Mouse (Mus musculus) c-Kit-positive CD71-negative TER-119-negative erythroid progenitor cells, embryonic 14.5 days (primary cell): ENCODE measurements around the gene Fmo3.

Source experiments
- DNase-seq: peaks from one replicate; pipeline ENCODE4 v3.0.0-alpha.2; 2013; ENCODE audit warnings: low read depth

Fmo3 gene

DNA sequence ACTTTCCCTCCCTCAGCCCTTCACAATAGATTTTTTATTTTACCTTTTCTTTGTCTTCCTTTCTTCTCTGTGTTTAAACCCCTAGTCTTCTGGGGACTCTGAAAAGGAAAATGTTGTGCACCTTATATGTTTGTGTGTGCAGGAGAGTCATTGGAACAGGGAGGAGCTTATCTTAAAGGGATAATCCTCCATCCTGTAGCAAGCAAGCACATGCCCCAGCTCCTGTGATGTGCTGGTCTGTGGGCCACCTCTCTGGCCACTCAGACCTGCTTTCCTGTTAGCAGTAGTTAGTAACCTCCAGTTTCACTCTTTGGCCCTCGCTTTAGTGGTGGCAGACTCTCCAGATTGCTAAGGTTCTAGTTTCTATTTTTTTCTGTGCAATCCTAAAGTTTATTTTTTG, at the start of gene Fmo3:
Fmo3 (minus strand) TSS at position 101 of the 400 bp plus-strand sequence.
- no peak for DNase-seq

DNA sequence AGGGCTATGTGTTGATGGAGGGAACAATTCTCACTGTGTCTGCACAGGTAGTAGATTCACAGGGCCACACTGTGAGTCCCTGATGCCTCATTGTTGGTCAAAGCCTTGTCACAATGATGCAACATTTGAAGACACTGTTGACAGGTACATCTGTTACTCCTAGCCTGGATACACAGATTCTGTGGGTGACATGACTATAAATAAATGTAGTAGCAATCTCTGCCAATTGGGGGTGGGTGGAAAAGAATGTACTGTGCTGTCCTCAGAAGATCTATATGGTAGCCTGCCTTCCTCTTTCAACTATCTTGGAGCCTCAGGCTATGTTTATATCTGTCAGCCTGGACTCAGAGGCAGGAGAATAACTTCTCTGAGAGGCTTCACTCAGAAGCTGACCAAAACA, 38.7 kb upstream of the Fmo3 start:
- no peak for DNase-seq

DNA sequence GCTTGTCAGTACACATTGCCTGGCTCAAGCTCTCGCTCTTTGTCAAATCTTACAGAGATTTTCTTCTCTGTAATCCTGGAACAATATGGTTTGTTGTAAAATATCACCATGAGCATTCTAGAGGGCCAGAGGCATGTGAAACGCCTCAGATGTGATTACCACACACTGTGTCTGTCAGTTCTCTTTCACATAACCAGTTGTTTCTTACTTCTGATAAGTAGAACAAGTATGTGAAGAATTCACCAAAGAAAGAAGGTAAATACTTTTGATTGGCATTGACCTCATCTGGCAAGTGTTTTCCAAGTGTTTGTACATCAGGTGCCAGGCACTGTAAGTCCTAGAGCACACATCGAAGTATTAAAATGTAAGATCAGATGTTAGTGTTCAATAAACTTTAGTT, 24.9 kb upstream of the Fmo3 start:
- no peak for DNase-seq

DNA sequence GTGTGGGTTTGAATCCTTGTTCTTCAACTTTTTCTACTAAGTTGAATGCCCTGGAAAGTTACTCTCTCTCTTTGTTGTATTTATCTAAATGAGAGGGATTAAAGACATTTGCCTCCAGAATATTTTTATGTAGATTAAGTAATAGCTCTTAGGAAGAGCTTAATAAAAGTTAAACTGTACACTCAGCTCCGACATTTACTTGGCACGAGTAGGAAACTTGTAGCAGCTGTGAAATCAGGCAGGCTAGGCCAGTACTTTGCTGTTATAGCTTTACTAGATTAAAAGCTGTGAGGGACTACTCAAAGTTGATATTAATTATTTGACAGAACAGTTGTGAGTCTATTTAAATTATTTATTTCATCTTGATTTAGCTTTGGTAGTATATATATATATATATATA, 19.2 kb upstream of the Fmo3 start:
- no peak for DNase-seq

DNA sequence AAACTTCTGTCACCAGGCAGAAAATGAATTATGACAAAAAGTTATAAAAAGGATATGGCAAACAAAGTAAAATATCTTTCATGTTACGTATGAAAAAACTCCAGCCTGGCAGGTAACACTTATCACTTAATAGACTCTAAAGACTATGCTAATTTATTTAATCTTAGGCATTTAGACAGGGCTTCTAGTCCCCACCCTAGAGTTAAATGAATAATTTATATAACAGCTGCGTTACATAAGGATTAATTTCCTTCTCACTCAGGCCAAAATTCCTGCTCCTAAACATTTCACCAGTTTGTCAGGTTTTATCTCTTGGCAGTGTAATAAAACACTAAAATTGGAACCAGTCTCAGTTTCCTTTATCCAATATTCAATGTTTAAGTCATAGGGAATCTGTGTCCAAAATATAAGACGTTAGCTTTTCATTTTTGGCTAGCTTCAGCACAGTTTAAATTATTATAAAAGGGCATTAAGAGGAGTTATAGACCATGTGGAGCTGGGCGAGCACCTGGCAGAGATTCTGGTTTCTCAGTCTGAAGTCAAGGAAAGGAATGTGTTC, 17.0 kb upstream of the Fmo3 start:
- no peak for DNase-seq

DNA sequence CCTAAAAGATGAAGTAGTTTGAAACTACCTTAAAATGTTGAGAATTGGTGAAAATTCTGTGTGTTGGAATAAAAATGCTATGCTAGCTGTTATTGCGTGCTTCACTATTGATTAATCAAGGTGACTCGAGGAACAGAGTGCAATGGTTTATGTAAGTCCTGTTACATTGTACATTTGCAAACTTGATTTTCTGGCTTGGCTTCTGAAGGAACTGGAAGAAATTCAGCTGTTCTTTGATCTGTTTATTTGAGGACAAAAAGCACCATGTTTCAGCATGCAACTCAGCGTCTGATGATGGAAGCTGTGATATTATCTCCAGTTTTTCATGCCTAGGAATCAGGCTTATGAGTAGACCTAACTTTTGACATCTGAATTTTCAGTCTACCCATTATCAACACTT, 3.2 kb upstream of the Fmo3 start:
- no peak for DNase-seq

DNA sequence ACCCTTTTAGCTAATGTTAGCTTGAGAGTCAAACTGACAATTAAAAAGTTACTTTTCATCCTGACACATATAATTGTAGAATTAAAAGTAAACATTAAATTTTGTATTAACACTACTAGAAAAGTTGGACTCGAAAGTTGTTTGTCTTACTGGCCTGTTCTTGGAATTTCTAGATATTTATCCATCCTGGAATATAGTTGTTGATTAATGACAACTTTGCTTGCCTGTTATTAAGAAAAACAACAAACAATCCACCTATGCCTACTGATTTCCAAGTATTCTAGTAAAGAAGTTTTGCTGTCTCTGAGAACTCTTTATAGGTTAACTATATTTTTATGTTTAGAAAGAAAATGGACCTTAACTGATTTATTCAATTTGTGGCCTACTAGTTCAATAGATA, 2.4 kb upstream of the Fmo3 start:
- no peak for DNase-seq

DNA sequence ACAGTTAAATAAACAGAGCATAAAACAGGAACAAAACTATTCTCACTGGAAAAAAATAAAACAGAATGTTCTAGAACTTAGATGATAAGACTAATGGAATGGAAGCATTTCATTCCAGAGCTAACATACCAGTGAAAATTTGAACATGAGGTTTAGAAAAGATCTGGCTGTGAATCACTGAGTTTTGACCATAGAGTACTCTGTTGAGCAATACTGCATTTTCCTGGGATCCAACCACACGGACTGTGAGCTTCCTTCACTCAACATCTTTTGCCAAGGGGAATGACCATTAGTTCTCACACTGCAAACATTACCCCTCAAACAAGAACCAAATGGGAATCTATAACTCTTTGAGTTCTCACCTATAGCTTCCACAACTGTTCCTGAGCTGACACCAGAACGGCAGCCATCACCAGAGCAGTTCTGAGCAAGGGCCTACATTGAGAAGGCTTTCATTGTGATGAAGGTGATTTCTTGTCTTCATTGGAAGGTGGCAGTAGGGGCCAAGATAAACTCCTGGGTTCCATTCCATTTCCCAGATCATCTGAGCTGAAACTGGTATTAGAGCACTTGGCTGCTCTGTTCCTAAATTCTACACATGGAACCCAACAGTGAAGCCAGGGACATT, 1.9 kb upstream of the Fmo3 start:
- no peak for DNase-seq

DNA sequence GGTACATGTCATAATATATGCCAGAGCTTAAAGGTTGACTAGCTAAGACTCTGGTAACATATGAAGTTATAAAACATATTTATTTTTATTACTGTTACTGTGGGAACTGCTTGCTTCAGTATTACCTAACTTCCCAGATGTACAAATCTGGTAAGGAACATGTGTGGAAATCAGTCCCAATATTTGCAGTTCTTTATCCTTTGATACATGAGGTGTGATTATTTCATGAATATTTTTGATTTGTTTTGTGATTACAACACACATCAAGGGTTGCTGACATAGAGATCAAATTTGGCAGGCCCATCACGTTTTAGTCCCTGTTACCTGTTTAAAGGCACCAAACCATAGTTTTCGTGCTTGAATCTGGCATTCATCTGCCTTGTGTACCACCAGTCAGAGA, 20.8 kb downstream of the Fmo3 start:
- DNase-seq: no peak

DNA sequence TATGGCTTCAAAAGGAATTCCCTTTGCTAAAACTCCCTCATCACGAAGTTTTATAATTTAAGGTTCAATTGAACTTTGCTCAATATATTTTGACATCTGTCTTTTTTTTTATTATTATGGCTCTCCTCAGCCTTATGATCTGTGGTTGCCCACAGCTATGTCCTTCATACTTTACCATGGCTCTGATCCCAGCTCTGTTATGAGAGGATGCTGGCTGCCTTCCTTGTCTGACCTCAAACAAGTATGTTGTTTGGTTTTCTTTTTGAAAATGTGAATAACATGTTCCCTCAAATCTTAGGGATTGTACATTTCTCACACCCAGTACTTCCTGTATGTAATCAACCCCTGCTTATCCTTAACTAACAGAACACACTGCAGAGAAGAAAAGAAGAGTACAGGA, 26.9 kb downstream of the Fmo3 start:
- DNase-seq: no peak

DNA sequence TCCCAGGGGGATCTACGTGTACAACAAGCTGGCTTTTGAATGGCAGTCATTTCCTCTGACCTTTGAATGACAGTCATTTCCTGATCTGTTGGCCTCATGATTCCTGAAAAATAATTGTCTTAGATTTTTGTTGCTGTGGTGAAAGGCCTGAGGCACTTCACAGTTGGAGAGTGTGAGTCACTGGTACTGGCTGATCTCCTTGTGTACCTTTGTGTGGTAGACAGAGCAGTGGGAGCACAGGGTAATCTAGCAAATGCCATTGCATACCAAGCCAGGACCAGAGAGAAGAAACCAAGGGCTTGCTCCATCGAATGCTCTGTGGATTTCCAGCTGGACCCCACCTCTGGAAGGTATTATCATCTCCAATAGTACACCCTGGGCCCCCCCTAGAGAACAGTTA, 31.2 kb downstream of the Fmo3 start:
- DNase-seq: no peak

DNA sequence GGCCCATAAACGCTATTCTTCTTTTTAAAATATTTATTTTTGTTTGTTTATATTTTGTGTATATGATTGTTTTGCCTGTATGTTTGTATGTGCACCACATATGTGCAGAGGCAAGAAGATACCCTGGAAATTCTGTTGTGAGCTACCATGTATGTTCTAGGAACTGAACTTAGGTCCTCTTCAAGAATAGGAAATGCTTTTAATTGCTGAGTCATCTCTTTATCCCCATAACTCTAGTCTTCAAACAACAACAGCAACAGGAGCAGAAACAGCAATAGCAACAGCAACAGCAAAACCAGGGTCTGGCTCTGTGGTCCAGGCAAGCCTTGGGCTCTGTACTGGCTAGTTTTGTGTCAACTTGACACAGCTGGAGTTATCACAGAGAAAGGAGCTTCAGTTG, 34.6 kb downstream of the Fmo3 start:
- no peak for DNase-seq

DNA sequence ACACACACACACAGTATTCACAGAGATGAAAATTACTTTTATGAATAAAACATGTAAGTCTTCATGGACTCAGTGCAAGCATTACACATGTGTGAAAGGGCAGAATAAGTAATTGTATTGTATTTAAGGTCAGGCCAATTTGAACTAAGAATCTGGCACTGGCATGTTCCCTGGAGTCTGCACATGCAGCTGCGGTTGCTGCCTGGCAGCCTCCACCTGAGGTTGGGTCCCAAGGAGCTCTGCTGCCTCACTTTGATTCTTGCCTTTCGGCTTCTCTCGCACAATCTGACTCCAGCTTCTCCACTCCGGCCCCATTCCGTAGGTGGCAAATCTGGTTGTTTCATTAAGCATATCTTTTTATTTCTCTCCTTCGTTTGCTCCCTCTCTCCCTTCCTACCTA, 36.4 kb downstream of the Fmo3 start:
- no peak for DNase-seq

DNA sequence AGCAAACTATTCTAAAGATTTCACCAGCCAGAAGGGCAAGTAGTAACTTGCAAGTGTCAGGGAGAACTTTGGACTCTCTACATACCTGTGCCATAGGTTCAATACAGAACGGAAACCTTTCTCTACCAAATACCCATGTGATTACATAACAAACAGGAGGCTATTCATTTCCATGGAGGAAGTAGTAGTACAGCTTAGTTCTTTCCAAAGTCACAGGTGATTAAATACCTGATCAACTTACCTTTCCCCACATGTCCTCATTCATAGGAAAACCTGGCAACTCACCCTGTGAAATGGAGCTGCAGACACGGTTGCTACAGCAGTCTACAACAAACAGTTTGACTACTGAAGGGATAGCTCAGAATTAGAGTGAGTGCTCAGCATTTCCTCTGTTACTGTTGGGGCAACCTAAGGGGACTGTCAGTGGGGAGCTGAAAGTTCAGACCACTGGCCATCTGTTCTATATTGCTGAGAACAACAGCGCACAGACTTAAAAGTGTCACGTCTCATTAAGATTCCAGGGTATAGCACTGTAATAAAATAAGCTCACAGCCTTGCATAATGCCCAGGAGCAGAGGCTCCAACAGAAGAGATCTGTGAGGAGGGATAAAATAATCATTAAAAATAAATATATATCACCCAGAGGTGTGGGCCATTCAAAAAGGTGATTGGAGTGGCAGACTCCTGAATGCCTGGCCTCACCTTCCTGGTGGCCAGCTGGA, 37.3 kb downstream of the Fmo3 start:
- DNase-seq: no peak

DNA sequence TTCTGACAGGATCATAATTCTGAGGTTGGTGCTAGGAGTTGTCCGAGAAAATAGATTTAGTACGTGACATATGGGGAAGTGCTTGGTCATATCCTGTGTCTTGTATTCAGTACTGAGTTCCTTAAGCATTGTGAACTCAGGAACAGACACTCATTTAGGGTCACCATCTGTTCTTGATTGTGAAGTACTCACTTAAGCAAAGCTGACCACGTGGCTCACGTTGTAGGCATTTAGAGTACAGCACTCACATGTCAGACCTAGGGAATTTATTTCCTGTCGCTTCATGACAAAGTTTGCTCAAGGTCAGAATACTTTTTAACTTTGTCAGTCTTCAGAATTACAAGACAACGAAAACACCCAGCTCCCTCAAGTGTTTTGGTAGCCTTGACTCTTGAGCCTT, 40.6 kb downstream of the Fmo3 start:
- no peak for DNase-seq

DNA sequence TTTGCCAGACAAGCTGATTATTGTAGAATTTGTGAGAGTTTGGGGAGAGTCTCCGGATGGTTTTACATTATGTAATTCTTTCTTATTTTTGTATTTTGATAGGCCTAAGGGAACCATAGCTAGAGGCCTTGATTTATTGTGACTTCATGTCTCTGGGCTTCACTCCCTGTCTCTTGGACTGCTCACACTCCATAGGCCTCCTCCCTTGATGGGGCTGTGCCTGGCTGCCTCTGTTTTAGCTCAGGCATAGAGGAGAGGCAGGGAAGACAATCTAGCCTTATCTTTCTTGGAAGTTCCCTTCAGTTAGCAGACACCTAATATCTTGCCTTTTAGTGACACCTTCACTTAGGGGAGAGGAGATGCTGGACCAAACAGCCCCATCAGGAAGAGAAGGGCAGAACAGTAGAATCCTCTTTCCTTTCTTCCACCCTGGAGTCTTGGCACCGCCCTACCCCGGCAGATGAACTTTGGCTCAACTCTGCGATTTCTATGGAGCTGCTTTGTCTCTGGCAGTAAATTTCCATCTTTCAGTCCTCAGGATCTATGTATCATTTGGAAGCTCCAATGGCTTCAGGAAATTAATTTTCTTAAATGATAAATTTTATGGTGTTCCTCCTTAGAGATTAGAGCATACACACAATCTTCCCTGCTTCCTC, 45.5 kb downstream of the Fmo3 start:
- no peak for DNase-seq

DNA sequence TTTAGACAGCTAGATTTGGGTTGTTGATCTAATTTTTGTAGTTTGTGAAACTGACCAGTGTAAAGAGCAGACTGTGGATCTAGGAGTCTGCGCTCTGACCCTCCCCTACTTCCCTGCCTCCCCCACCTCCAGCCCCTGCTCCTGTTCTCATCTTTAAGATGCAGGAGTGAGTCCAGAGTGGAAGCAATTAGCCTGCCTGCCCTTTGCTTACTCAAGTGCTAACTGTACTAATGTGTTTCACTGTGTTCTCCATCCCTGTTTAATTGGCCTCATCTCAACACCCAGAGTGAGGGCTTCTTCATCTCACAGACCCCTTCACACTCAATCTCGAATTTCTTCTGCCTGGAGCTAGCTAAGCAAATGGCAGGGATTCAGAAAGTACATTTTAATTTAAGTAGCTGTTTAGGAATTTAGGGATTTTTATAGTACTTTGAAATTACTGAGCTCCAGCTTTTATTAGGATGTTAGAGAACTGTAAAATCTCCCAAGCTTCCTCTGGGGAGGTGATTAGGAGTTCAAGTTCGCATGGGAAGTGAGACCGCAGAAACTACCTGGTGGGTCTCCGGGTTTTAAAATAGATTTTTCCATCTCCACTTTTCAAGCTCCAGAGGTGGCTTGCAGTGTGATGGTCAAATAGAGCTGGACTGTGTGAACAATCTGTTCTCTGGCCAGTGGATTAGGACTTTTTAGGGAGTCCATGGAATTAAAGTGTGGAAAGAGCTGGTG, 46.2 kb downstream of the Fmo3 start:
- DNase-seq: no peak

DNA sequence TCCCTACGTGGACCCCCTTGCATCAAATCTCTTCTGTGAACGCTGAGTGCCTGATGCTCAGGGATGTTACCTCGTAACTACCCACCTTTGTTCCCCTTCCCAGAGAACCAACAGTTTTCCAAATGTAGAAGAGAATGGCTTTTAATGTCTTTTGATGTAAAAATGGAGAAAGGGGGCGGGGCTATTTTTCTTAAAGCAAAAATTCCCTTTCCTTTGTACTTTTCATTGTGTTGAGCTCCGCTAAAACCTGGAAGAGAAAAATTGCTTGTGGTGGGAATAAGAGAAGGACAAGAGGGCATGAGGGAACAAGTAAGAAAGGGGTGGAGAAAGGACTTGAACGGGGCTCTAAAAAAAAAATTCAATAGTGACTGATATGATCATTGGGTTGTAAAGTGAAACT, 46.9 kb downstream of the Fmo3 start, which contains the start of gene Fmo6:
Fmo6 (minus strand) TSS at position 101 of the 400 bp plus-strand sequence.
- DNase-seq: no peak

DNA sequence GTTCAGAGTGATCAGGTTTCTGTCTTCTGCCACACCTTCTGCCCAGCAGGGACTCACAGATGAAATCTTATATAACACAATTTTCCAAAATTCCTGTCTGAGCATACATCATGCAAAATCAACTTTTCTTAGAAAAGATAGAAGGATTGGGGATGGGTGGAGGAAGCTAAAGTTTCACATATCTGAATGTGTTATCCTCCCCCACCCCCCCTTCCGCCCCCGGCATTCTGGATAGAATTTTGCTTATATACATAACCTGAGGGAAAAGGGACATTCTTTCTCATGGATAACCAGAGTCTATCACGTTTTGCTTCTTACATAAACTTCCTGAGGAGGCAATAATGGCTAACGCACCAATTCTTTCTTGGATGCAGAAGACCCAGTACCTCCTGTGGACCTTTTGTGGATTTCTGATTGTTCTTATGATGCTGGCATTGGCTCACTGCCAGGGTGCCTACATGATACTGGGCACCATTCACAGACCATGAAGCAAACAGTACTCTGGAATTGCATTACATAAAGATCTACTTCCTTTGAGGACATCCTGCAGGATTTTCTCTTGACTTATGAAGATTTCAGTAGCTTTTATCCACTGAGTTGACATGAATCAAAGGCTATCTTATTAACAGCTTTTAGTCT, 49.8 kb downstream of the Fmo3 start:
- DNase-seq: no peak

DNA sequence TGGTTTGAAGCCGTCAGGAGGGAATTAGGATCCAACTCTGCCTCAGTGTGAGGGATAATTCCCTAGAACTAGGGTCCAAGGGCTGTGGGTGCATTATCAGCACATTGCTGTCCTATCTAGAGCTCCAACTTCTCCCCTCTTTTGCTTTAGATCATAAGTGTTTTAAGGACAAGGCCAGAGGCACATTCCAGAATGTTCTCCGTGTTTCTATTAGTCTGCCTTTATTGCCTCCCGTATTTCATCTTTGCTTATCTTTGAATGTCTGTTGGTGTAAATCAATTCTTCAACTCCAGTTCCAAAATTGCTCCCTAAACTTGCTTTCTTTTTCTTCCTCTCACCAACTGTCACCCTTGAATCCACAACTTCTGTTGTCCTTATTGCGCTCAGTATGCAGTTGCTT, 51.9 kb downstream of the Fmo3 start:
- DNase-seq: no peak

DNA sequence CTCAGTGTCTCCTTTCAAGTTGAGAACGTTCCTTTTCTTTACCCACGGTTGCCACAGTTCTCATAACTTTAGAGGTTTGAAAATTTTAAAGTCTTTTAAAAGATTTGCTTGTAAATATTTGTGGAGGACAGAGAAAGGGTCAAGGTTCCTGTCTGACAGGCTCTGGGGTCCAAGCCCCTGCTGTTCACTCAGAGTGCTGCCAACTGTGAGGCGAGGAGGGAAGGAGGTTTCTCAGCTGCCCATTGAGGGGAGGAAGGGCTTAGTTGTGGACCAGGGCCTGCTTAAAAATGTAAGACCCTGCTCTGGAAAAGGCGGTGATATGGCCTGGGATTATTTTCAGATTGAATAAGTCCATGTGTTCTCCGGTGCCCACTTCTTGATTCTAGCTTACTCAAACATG, 52.4 kb downstream of the Fmo3 start:
- DNase-seq: no peak

DNA sequence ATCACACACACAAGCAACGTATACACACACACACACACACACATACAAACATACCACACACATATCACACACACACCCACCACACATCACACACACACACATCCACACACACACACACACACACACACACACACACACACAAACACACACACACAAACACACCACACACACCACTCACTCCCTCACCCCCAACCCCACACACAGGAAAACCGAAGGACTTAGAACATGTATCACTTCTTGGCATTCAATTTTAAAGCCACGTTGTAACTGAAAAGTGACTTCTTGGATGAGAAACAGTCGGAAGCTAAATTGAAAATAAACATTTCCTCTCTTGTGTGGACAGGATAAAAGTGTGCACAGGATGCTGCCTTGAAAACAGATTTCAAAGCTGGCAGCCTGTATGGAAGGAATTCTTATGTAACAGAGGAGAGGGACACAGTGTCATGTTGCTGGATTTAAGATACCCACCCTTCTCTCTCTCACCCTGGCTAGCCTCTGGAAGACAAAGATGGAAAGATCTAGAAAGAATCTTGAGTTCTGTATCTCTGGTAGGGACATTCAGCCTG, 52.9 kb downstream of the Fmo3 start:
- DNase-seq: no peak
